Mouse (Mus musculus) left cerebral cortex, adult 2 months (tissue): ENCODE data around the gene Hrh2. TPM values are rescaled to one million over a fixed set of nuclear protein-coding genes. Genes with fewer than 3 reads are reported as not detected.
A peak's percentile ranks its signal among the peaks of the same experiment; 100 is the strongest.

Experiments used
- DNase-seq, 2 experiments: peaks; one replicate each; pipeline ENCODE4 v3.0.0; 2021 to 2022; ENCODE audit warnings: low spot score in 2 of 2, mixed read lengths in 1 of 2; ENCODE audit errors: extremely low spot score in 1 of 2
- H3K27ac ChIP-seq: fragments of 200-600 bp; 2 replicates; pipeline ENCODE4 v1.8.1; 2022
- H3K4me3 ChIP-seq: fragments of 200-600 bp; 2 replicates; pipeline ENCODE4 v1.8.1; 2022
- CTCF ChIP-seq: fragments of 200-600 bp; IDR thresholded peaks from 2 replicates; pipeline ENCODE4 v1.8.1; 2022; ENCODE audit warnings: antibody characterized with exemption, mild to moderate bottlenecking, moderate library complexity
- intact Hi-C: fragments of 180-260 bp; cut with DNase I; formaldehyde crosslinking; loops from one replicate; pipeline ENCODE4 v1.15.1; 2025
- total RNA-seq, 2 experiments: library from RNA; stranded (reverse); gene quantifications; 2 replicates each; pipeline ENCODE4 v1.2.3; 2021

Hrh2 gene
- total RNA-seq, 2 experiments from 2014 or later: 14.6 to 17.5 TPM

- intact Hi-C loops: no loop called here
- TF ChIP-seq CTCF: no peak
- no peak overlapping the region for H3K27ac ChIP-seq
- DNase-seq: no peak
- H3K4me3 ChIP-seq: no peak overlapping the region
Observed at GRCm38 (mm10) chr13:54251541-54252225, 59.8 kb downstream of the Hrh2 start.

- no peak overlapping the region for H3K4me3 ChIP-seq
- no peak for TF ChIP-seq CTCF
- intact Hi-C loops: no loop called here
- peak; percentile 61 to 68 for DNase-seq
- H3K27ac ChIP-seq: peak overlapping the region; percentile 79
Observed at GRCm38 (mm10) chr13:54257580-54258223, 65.8 kb downstream of the Hrh2 start.

GRCm38 (mm10) chr13:54258231-54258743, 66.4 kb downstream of the Hrh2 start:
- Histone ChIP-seq H3K4me3 (no peak overlapping the region), H3K27ac (no peak overlapping the region; the same call in 1 of the 2 replicates)
- intact Hi-C loops: no loop called here
- TF ChIP-seq CTCF: no peak
- no peak for DNase-seq

GRCm38 (mm10) chr13:54260318-54260717, 68.4 kb downstream of the Hrh2 start:
- Histone ChIP-seq H3K4me3 (no peak overlapping the region), H3K27ac (peak overlapping the region; percentile 85)
- intact Hi-C loops: no loop called here
- TF ChIP-seq CTCF: no peak
- DNase-seq: peak; percentile 55 to 63

GRCm38 (mm10) chr13:54262741-54263510, 71.0 kb downstream of the Hrh2 start:
- no peak for TF ChIP-seq CTCF

GRCm38 (mm10) chr13:54263641-54264040, 71.7 kb downstream of the Hrh2 start:
- intact Hi-C loops: no loop called here
- TF ChIP-seq CTCF: no peak
- no peak for DNase-seq
- no peak overlapping the region for H3K4me3 ChIP-seq
- peak overlapping the region; percentile 19; the same call in 1 of the 2 replicates for H3K27ac ChIP-seq

More at GRCm38 (mm10) chr13:54262741-54263510, 71.0 kb downstream of the Hrh2 start:
- no peak for DNase-seq
- Histone ChIP-seq H3K27ac (peak overlapping the region; percentile 32; the same call in 1 of the 2 replicates), H3K4me3 (no peak overlapping the region)
- intact Hi-C loops: no loop called here

GRCm38 (mm10) chr13:54266472-54266871, 74.5 kb downstream of the Hrh2 start:
- Histone ChIP-seq H3K4me3 (no peak overlapping the region), H3K27ac (0 out of 2 replicates have a peak overlapping the region, but pooled peaks have one; percentile 6)
- TF ChIP-seq CTCF: no peak
- intact Hi-C loops: no loop called here
- no peak for DNase-seq

- intact Hi-C loops: loop anchor here (2.0 kb wide), 1 partner anchor 44 kb away; no protein-coding TSS in a partner anchor
Observed at GRCm38 (mm10) chr13:54269087-54269486, 77.2 kb downstream of the Hrh2 start.

GRCm38 (mm10) chr13:54269628-54270027, 77.7 kb downstream of the Hrh2 start:
- peak; percentile 52 to 68 for DNase-seq
- no peak for TF ChIP-seq CTCF
- intact Hi-C loops: loop anchor here (2.0 kb wide), 1 partner anchor 43 kb away; no protein-coding TSS in a partner anchor
- no peak overlapping the region for H3K4me3 ChIP-seq
- peak overlapping the region; percentile 22 for H3K27ac ChIP-seq

More at GRCm38 (mm10) chr13:54269087-54269486, 77.2 kb downstream of the Hrh2 start:
- DNase-seq: no peak
- H3K27ac ChIP-seq: no peak overlapping the region; the same call in 1 of the 2 replicates
- no peak overlapping the region for H3K4me3 ChIP-seq
- no peak for TF ChIP-seq CTCF

- intact Hi-C loops: no loop called here
- Histone ChIP-seq H3K27ac (no peak overlapping the region), H3K4me3 (no peak overlapping the region)
- DNase-seq: no peak
- no peak for TF ChIP-seq CTCF
Observed at GRCm38 (mm10) chr13:54272076-54272475, 80.1 kb downstream of the Hrh2 start.

GRCm38 (mm10) chr13:54277406-54277805, 85.5 kb downstream of the Hrh2 start:
- no peak for TF ChIP-seq CTCF
- Histone ChIP-seq H3K27ac (no peak overlapping the region; the same call in 1 of the 2 replicates), H3K4me3 (no peak overlapping the region)
- peak; percentile 38 to 43 for DNase-seq
- intact Hi-C loops: no loop called here
